ENCODE assay signal across 8 mouse cellular contexts in the genomic region with DNA sequence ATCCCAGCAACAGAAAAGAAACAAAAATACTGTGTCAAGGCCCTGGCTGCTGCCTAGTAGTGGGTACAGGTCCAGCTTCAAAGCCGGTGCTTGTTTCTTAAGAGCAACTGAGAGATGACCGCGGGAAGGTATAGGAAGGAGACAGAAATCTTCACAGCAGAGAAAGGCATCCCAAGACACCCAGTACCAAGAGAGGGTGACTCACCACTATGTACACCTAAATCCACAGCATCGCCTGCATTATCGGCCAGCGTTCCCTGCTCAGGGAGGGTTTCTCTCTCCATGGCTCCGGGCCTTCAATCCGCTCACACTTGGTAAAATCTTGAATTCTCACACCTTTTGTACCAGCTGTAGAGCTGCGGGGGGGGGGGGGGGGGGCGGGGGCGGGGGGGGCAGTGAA. TPM values are rescaled to one million over a fixed set of nuclear protein-coding genes. Genes with fewer than 3 reads are reported as not detected.
DNase-seq lines count a peak whose midpoint lies in the region; ATAC-seq and TF ChIP-seq lines count a peak whose summit lies in the region.

TSS of gene Nsmce4a (minus strand) at position 298 of the 400 bp plus-strand sequence.

- H3K9ac ChIP-seq in ES-E14 (ENCODE audit: insufficient read depth, low read depth, low read length, poor library complexity, severe bottlenecking), result no peak within 1 kb of the TSS
- H3K9ac ChIP-seq in forebrain, embryonic 15.5 days (replicated peaks), result no peak within 1 kb of the TSS
- H3K9ac ChIP-seq in liver, embryonic 11.5 days (ENCODE audit: low read depth, low read length), result no peak within 1 kb of the TSS
- H3K9ac ChIP-seq in stomach, embryonic 16.5 days (ENCODE audit: low read length), result no peak within 1 kb of the TSS

- H3K36me3 ChIP-seq in ES-E14 (ENCODE audit: control insufficient read depth, insufficient read depth, low read length, poor library complexity, severe bottlenecking), result no peaks in the 10 kb centered on the region
- no peaks in the 10 kb centered on the region for H3K36me3 ChIP-seq in forebrain, embryonic 15.5 days
- H3K36me3 ChIP-seq in hindbrain, embryonic 10.5 days, result no peaks in the 10 kb centered on the region
- H3K36me3 ChIP-seq in liver, embryonic 11.5 days (ENCODE audit: control insufficient read depth, insufficient read depth, low read length), result no peaks in the 10 kb centered on the region
- H3K36me3 ChIP-seq in stomach, embryonic 16.5 days (ENCODE audit: control insufficient read depth, insufficient read depth, low read length), result no peaks in the 10 kb centered on the region

- no peaks in the 10 kb centered on the region for H3K9me3 ChIP-seq in ES-E14 (ENCODE audit: control insufficient read depth, insufficient read depth, low read depth, low read length)
- H3K9me3 ChIP-seq in forebrain, embryonic 15.5 days, result no peaks in the 10 kb centered on the region
- H3K9me3 ChIP-seq in hindbrain, embryonic 10.5 days, result no peaks in the 10 kb centered on the region
- no peaks in the 10 kb centered on the region for H3K9me3 ChIP-seq in liver, embryonic 11.5 days (ENCODE audit: control insufficient read depth, low read length)
- H3K9me3 ChIP-seq in stomach, embryonic 16.5 days (replicated peaks; ENCODE audit: control insufficient read depth, low read length), result no peaks in the 10 kb centered on the region

- ATAC-seq in activated CD4-positive, CD25-positive, alpha-beta regulatory T cell, adult 4 months, result no peak
- no peak for ATAC-seq in forebrain, embryonic 15.5 days (replicated peaks)
- no peak for ATAC-seq in liver, embryonic 11.5 days (replicated peaks; ENCODE audit: low FRiP score)
- ATAC-seq in stomach, embryonic 16.5 days (ENCODE audit: insufficient read depth, low FRiP score), result no peak

- no peak within 1 kb of the TSS for H3K4me3 ChIP-seq in ES-E14 (ENCODE audit: insufficient read depth in 1 of 2, low read depth in 1 of 2, low read length in 2 of 2, poor library complexity in 1 of 2, severe bottlenecking in 1 of 2)
- H3K4me3 ChIP-seq in forebrain, embryonic 15.5 days, result no peak within 1 kb of the TSS
- no peak within 1 kb of the TSS for H3K4me3 ChIP-seq in hindbrain, embryonic 10.5 days
- no peak within 1 kb of the TSS for H3K4me3 ChIP-seq in liver, embryonic 11.5 days (ENCODE audit: low read depth, low read length)
- no peak within 1 kb of the TSS for H3K4me3 ChIP-seq in stomach, embryonic 16.5 days (replicated peaks; ENCODE audit: low read length)

- H3K27me3 ChIP-seq in forebrain, embryonic 15.5 days, result no peaks in the 10 kb centered on the region
- peaks cover 4% of the 10 kb centered on the region; the same call in 1 of the 2 replicates for H3K27me3 ChIP-seq in hindbrain, embryonic 10.5 days (ENCODE audit: insufficient read depth, poor library complexity, severe bottlenecking)
- no peaks in the 10 kb centered on the region for H3K27me3 ChIP-seq in liver, embryonic 11.5 days (replicated peaks; ENCODE audit: control insufficient read depth, insufficient read depth, low read length)
- no peaks in the 10 kb centered on the region for H3K27me3 ChIP-seq in stomach, embryonic 16.5 days (ENCODE audit: control insufficient read depth, insufficient read depth, low read length)

- H3K4me2 ChIP-seq in forebrain, embryonic 15.5 days (replicated peaks), result no peak within 1 kb of the TSS
- H3K4me2 ChIP-seq in liver, embryonic 11.5 days, result no peak within 1 kb of the TSS
- H3K4me2 ChIP-seq in stomach, embryonic 16.5 days (ENCODE audit: low read depth, low read length), result no peak within 1 kb of the TSS

- WGBS in forebrain, embryonic 15.5 days, result 76% methylated on average over 11 of the region's 11 CpGs
- WGBS in hindbrain, embryonic 10.5 days, result 83% methylated on average over 11 of the region's 11 CpGs
- 62% methylated on average over 11 of the region's 11 CpGs for WGBS in liver, embryonic 11.5 days
- 79% methylated on average over 8 of the region's 11 CpGs for WGBS in stomach, embryonic 16.5 days

- in situ Hi-C loops in ES-E14 (cut with MboI; ENCODE audit: low sequenced_read_pairs in 2 of 2, unreplicated experiment in 2 of 2), result no loop called here

- H3K27ac ChIP-seq in ES-E14 (ENCODE audit: insufficient read depth, low read depth, low read length, poor library complexity, severe bottlenecking), result no peak within 1 kb of the TSS
- no peak within 1 kb of the TSS for H3K27ac ChIP-seq in forebrain, embryonic 15.5 days (replicated peaks)
- H3K27ac ChIP-seq in hindbrain, embryonic 10.5 days, result no peak within 1 kb of the TSS
- no peak within 1 kb of the TSS for H3K27ac ChIP-seq in liver, embryonic 11.5 days (ENCODE audit: low read depth, low read length)
- no peak within 1 kb of the TSS; the same call in 1 of the 2 replicates for H3K27ac ChIP-seq in stomach, embryonic 16.5 days (ENCODE audit: low read length)

- H3K4me1 ChIP-seq in ES-E14 (ENCODE audit: control insufficient read depth in 2 of 2, insufficient read depth in 2 of 2, low read length in 2 of 2, poor library complexity in 1 of 2), result peaks cover 7 to 8% of the 10 kb centered on the region in 2 experiments; a peak in 2 of 4 replicates
- H3K4me1 ChIP-seq in forebrain, embryonic 15.5 days, result peaks cover 36% of the 10 kb centered on the region
- peaks cover 30% of the 10 kb centered on the region for H3K4me1 ChIP-seq in hindbrain, embryonic 10.5 days (replicated peaks)
- H3K4me1 ChIP-seq in liver, embryonic 11.5 days (replicated peaks; ENCODE audit: control insufficient read depth, insufficient read depth, low read length), result 0 out of 2 replicates have a peak, but pooled peaks cover 3% of the 10 kb centered on the region
- peaks cover 13% of the 10 kb centered on the region; the same call in 1 of the 2 replicates for H3K4me1 ChIP-seq in stomach, embryonic 16.5 days (ENCODE audit: control insufficient read depth, insufficient read depth, low read length)

- no peak for DNase-seq in ES-E14 (ENCODE audit: low read depth, low spot score)
- no peak for DNase-seq in hindbrain, embryonic 10.5 days (ENCODE audit: low spot score)
- DNase-seq in liver, embryonic 11.5 days (ENCODE audit: low spot score), result no peak
- no peak for DNase-seq in ovary, adult 18-20 months (ENCODE audit: low spot score)
- DNase-seq in spleen, postnatal 4 days (ENCODE audit: low spot score in 2 of 2), result no peak

TF ChIP-seq in ES-E14, 5 proteins besides CTCF, POLR2A, EP300 and RAD21:
- TF ChIP-seq CHD2 (IDR thresholded peaks at IDR 0.05; ENCODE audit: low read depth, low read length) (no peak), MAFK (IDR thresholded peaks at IDR 0.05; ENCODE audit: insufficient read depth, low read depth, low read length) (no peak), ZC3H11A (IDR thresholded peaks at IDR 0.05; ENCODE audit: borderline replicate concordance, low read depth, low read length) (no peak), HCFC1 (IDR thresholded peaks at IDR 0.05; ENCODE audit: borderline replicate concordance, insufficient read depth, low read length) (no peak), ZNF384 (IDR thresholded peaks at IDR 0.05; ENCODE audit: low read depth, low read length) (no peak)

RNA-seq across cellular contexts. Expression of gene Nsmce4a, which starts in this region (rescaled TPM):
- total RNA-seq in ES-E14 (2012; rRNA removed), result 72.0 and 90.9 TPM in 2 replicates
- 10 to 100 TPM; 10.4 to 17.0 TPM for polyA plus RNA-seq in activated CD4-positive, CD25-positive, alpha-beta regulatory T cell, adult 4 months (2017; shearing (Covaris generic))
- polyA plus RNA-seq in forebrain, embryonic 15.5 days (2015; fragmentation: Nextera tagmentation; extraction: Ambion mirVana), result 108 and 113 TPM in 2 replicates
- polyA plus RNA-seq in hindbrain, embryonic 10.5 days (2016; fragmentation: Nextera tagmentation; extraction: Ambion mirVana), result 183 and 186 TPM in 2 replicates
- polyA plus RNA-seq in liver, embryonic 11.5 days (2014; fragmentation: Nextera tagmentation; extraction: Ambion mirVana), result 175 and 190 TPM in 2 replicates
- polyA plus RNA-seq in stomach, embryonic 16.5 days (2015; fragmentation: Nextera tagmentation; extraction: Ambion mirVana), result 92.7 and 103 TPM in 2 replicates
